Mouse (Mus musculus): ENCODE data around the gene Fbxl16.

GRCm38 (mm10) chr17:25861704-25862612 lies 53.1 kb downstream of the Fbxl16 start:
- TF ChIP-seq FLI1 (IDR thresholded peaks at IDR 0.05; ENCODE audit: low read length) (no peak), GATA1 (IDR thresholded peaks at IDR 0.05; ENCODE audit: borderline replicate concordance, low read length) (no peak)
